9 mouse cellular contexts compared by ENCODE assay signal in the genomic region with DNA sequence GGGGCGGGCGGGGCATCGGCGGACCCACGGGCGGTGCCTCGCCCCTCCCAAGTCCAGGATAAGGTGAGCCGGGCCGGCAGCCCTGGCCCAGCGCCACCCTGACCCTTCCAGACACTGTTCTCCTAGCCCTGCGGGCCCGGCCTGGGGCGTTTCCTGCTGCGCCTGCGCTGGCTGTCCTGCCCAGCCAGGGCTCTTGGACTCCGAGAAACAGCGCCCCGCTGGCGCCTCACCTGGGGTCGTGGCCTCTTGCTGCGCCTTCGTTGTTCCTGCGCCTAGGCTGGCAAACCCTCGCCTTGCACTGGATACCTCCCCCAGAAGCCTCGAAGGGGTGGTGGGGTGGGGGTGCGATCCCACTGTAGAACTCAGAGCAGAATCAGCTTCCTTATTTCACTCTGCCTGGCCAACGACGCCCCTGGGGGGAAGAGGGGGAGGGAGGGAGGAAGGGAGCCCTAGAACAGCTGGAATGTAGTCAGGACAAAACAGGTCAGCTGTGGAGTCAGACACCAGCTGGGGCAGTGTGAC. TPM values are rescaled to one million over a fixed set of nuclear protein-coding genes. Genes with fewer than 3 reads are reported as not detected.
DNase-seq lines count a peak whose midpoint lies in the region; ATAC-seq lines count a peak whose summit lies in the region.
"Had no signal": no experiment of that assay in that cellular context is flagged by ENCODE, and none has a peak within 500 bp of the region (broad histone marks: within the 10 kb centered on the region; RNA-seq: fewer than 3 reads in every experiment).

Fut4 (minus strand) TSS at position 393 of the 522 bp plus-strand sequence.

- intact Hi-C loops in heart, postnatal 10 days (cut with DNase I): no loop called here

- peak within 1 kb of the TSS; percentile 51 for H3K4me3 ChIP-seq in forebrain, embryonic 11.5 days (ENCODE audit: low read depth, low read length)

- H3K36me3 ChIP-seq in forebrain, embryonic 11.5 days (ENCODE audit: control insufficient read depth, insufficient read depth, low read length): no peaks in the 10 kb centered on the region
- H3K36me3 ChIP-seq: G1E had no signal

- no peaks in the 10 kb centered on the region for H3K9me3 ChIP-seq in forebrain, embryonic 11.5 days (ENCODE audit: control insufficient read depth, low read length)
- H3K9me3 ChIP-seq: G1E had no signal

- peak within 1 kb of the TSS; percentile 56 for H3K9ac ChIP-seq in forebrain, embryonic 11.5 days (ENCODE audit: low read length)

- no peak within 1 kb of the TSS for H3K27ac ChIP-seq in forebrain, embryonic 11.5 days (ENCODE audit: low read depth, low read length)

- DNase-seq in layer of hippocampus, postnatal 10 days (ENCODE audit: low spot score in 2 of 2): peak; percentile 11 to 29
- DNase-seq in layer of hippocampus, postnatal 25 days (ENCODE audit: extremely low spot score in 1 of 2, low spot score in 1 of 2): no peak
- DNase-seq in forebrain, embryonic 11.5 days (ENCODE audit: low spot score): peak; percentile 68
- peak; percentile 67 to 69 for DNase-seq in heart, postnatal 10 days
- DNase-seq in kidney, postnatal 36 days: peak; percentile 75 to 85
- DNase-seq in spleen, postnatal 36 days (ENCODE audit: low spot score in 2 of 2): peak; percentile 15 to 24

- ATAC-seq in forebrain, embryonic 11.5 days (replicated peaks; ENCODE audit: low FRiP score): peak; percentile 79
- peak; percentile 74 for ATAC-seq in megakaryocyte progenitor cell, adult 5-6 weeks (replicated peaks; ENCODE audit: poor library complexity)
- no peak for ATAC-seq in cerebellum, adult (ENCODE audit: insufficient number of reproducible peaks, low FRiP score, low TSS enrichment)

- H3K4me1 ChIP-seq in forebrain, embryonic 11.5 days (replicated peaks; ENCODE audit: control insufficient read depth, insufficient read depth, low read length): peaks cover 5% of the 10 kb centered on the region; the same call in 1 of the 2 replicates

- WGBS in forebrain, embryonic 11.5 days: under 1% methylated on average over 24 of the region's 28 CpGs

- H3K4me2 ChIP-seq in forebrain, embryonic 11.5 days (ENCODE audit: low read depth, low read length, severe bottlenecking): peak within 1 kb of the TSS; percentile 95

- peaks cover 12% of the 10 kb centered on the region for H3K27me3 ChIP-seq in forebrain, embryonic 11.5 days (ENCODE audit: control insufficient read depth, insufficient read depth, low read length)

RNA-seq across cellular contexts. Expression of gene Fut4, which starts in this region (rescaled TPM):
- under 1 TPM; 0.11 to 0.34 TPM for total RNA-seq in layer of hippocampus, postnatal 10 days (2021)
- under 1 TPM; 0.14 to 0.20 TPM for total RNA-seq in layer of hippocampus, postnatal 25 days (2021)
- polyA plus RNA-seq in forebrain, embryonic 11.5 days (2014; fragmentation: Nextera tagmentation; extraction: Ambion mirVana): 1.5 and 1.9 TPM in 2 replicates
- total RNA-seq in heart, postnatal 10 days (2021): 1 to 10 TPM in 1 of 2 experiments, under 1 TPM in 1; 0.69 to 1.1 TPM
- total RNA-seq in megakaryocyte progenitor cell, adult 5-6 weeks (2015): 6.3 and 10.0 TPM in 2 replicates
- total RNA-seq in megakaryocyte progenitor cell, adult 5-6 weeks (2017): 8.6 and 9.3 TPM in 2 replicates
- polyA plus RNA-seq: G1E had no signal

Comparison
In these comparisons a context has a peak if more than half of its experiments do, and no peak if none do; other contexts are left out.
1. Peak in DNase-seq in layer of hippocampus, postnatal 10 days; RNA of the gene not detected or under 1 TPM.
2. DNase-seq: peak in forebrain, embryonic 11.5 days (single experiment), heart, postnatal 10 days (2 of 2), kidney, postnatal 36 days (2 of 2) and spleen, postnatal 36 days (2 of 2); none in layer of hippocampus, postnatal 25 days (0 of 2).